Mouse (Mus musculus) heart, embryonic 11.5 days (tissue): ENCODE results near the gene Ppm1h. TPM values are rescaled to one million over a fixed set of nuclear protein-coding genes. Genes with fewer than 3 reads are reported as not detected.
A peak's percentile ranks its signal among the peaks of the same experiment; 100 is the strongest.

Source experiments
- ATAC-seq: fragments of 200-750 bp; cut with Nextera tagmentation; replicated peaks from 2 replicates; pipeline ENCODE4 v1.8.0; 2017; ENCODE audit warnings: moderate library complexity; ENCODE audit not compliant: insufficient number of reproducible peaks, low FRiP score, low TSS enrichment
- H3K27ac ChIP-seq: fragments of 300-500 bp; sonication (generic); 2 replicates; pipeline ENCODE4 v1.5.1; 2014; ENCODE audit warnings: mild to moderate bottlenecking, low read depth, low read length
- H3K27me3 ChIP-seq: fragments of 300-500 bp; sonication (generic); 2 replicates; pipeline ENCODE4 v1.6.1; 2014; ENCODE audit warnings: mild to moderate bottlenecking, low read length, mixed read lengths; ENCODE audit not compliant: control insufficient read depth, insufficient read depth
- H3K36me3 ChIP-seq: fragments of 300-500 bp; sonication (generic); 2 replicates; pipeline ENCODE4 v1.6.1; 2014; ENCODE audit warnings: mild to moderate bottlenecking, low read length, moderate library complexity, mixed read lengths; ENCODE audit not compliant: control insufficient read depth, insufficient read depth
- H3K4me1 ChIP-seq: fragments of 300-500 bp; sonication (generic); 2 replicates; pipeline ENCODE4 v1.6.1; 2014; ENCODE audit warnings: low read length; ENCODE audit not compliant: control insufficient read depth, insufficient read depth
- H3K4me2 ChIP-seq: fragments of 300-500 bp; sonication (generic); 2 replicates; pipeline ENCODE4 v1.6.1; 2014; ENCODE audit warnings: mild to moderate bottlenecking, moderate library complexity
- H3K4me3 ChIP-seq: fragments of 300-500 bp; sonication (generic); 2 replicates; pipeline ENCODE4 v1.5.1; 2014; ENCODE audit warnings: low read depth, low read length
- H3K9ac ChIP-seq: fragments of 300-500 bp; sonication (generic); 2 replicates; pipeline ENCODE4 v1.6.1; 2014; ENCODE audit warnings: mild to moderate bottlenecking, low read depth, low read length, moderate library complexity
- H3K9me3 ChIP-seq: fragments of 300-500 bp; sonication (generic); replicated peaks from 2 replicates; pipeline ENCODE4 v1.6.1; 2016; ENCODE audit warnings: low read length; ENCODE audit not compliant: control insufficient read depth
- WGBS: fragments of 180-500 bp; shearing (Covaris S2); extraction: QIAGEN DNeasy Blood & Tissue Kit; methylation state at CpG from one replicate; pipeline ENCODE4 v1.1.7; 2014; ENCODE audit not compliant: insufficient replicate concordance; 5-methylcytosine and 5-hydroxymethylcytosine counted together
- polyA plus RNA-seq: library from polyadenylated mRNA; unstranded; fragments of >200 nt; fragmentation: Nextera tagmentation; extraction: Ambion mirVana; gene quantifications from 2 replicates; pipeline ENCODE4 v1.2.1, GENCODE M21; 2014

Ppm1h gene
- 3.2 and 3.9 TPM in 2 replicates for polyA plus RNA-seq

DNA sequence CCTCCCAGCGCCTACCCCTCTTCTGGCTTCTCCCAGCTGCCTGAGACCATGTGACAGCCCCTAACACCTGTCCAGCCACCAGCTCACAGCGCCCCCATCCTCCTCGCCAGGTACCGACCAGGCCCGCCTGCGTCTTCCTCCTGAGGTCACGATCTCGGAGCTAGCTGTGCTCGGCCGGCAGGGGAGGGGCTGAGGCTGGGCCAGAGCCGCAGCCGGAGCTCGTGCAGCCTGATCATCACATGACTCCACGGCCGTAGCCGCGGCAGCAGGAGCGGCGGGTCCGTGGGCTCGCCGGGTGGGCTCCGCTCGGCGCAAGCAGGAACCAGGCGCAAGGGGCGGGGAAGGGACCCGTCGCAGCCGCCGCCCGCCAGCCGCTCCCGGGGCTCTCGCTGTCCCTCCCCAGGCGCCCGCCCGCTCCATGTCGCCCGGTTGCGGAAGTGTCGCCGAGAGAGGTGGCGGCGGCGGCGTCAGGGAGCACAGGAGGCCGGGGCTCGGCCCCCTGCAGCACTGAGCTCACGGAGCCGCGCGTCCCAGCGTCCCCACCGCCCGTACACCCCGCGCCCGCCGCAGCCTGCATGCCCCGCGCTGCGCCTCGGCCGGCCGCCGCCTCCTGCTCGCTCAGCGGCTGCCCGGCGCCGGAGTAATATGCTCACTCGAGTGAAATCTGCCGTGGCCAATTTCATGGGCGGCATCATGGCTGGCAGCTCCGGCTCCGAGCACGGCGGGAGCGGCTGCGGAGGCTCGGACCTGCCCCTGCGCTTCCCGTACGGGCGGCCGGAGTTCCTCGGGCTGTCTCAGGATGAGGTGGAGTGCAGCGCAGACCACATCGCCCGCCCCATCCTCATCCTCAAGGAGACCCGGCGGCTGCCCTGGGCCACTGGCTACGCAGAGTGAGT, at the start of gene Ppm1h:
Gene Ppm1h, plus strand, starts transcription at position 222 of the 896 bp plus-strand sequence.
- Histone ChIP-seq H3K4me3 (peak within 1 kb of the TSS; percentile 77), H3K4me1 (peaks cover 7% of the 10 kb centered on the region; the same call in 1 of the 2 replicates), H3K9me3 (no peaks in the 10 kb centered on the region), H3K9ac (peak within 1 kb of the TSS; percentile 80), H3K27me3 (peaks cover 8% of the 10 kb centered on the region; the same call in 1 of the 2 replicates), H3K4me2 (peak within 1 kb of the TSS; percentile 92), H3K27ac (no peak within 1 kb of the TSS), H3K36me3 (no peaks in the 10 kb centered on the region)
- ATAC-seq: peak; percentile 70
- under 1% methylated on average over 92 of the region's 94 CpGs for WGBS

- H3K4me3 ChIP-seq: no peak overlapping the region
- no peaks in the 10 kb centered on the region for H3K36me3 ChIP-seq
- H3K27ac ChIP-seq: no peak overlapping the region
- no peaks in the 10 kb centered on the region for H3K27me3 ChIP-seq
- no peak for ATAC-seq
- H3K4me2 ChIP-seq: no peak overlapping the region
- H3K4me1 ChIP-seq: no peaks in the 10 kb centered on the region
- 58% methylated on average over 4 of the region's 4 CpGs for WGBS
- no peak overlapping the region for H3K9ac ChIP-seq
- H3K9me3 ChIP-seq: no peaks in the 10 kb centered on the region
Measured at GRCm38 (mm10) chr10:122629003-122629402, 49.6 kb upstream of the Ppm1h start.

DNA sequence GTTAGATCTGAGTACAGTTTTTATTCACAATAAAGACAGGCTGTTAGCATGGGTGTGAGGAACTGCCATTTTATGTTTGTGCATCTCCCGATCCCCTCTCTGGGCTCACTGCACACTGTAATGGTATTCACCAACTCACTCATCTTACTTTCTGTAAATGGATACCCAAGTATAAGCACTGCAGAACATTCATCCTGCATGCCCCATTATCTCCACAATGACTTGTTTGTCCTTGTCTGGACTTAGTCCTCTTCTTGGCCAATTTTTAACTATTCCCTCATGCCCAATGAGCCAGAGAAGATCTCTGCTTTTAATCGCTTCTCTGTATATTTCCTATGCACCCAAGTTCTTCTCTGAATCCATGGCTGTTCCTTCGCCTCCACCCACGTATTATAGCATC, 38.7 kb upstream of the Ppm1h start:
- Histone ChIP-seq H3K9ac (no peak overlapping the region), H3K9me3 (no peaks in the 10 kb centered on the region), H3K27ac (no peak overlapping the region), H3K4me3 (no peak overlapping the region), H3K4me2 (no peak overlapping the region), H3K4me1 (no peaks in the 10 kb centered on the region), H3K27me3 (no peaks in the 10 kb centered on the region), H3K36me3 (no peaks in the 10 kb centered on the region)
- no peak for ATAC-seq
- WGBS: 87% methylated on average over 4 of the region's 4 CpGs

DNA sequence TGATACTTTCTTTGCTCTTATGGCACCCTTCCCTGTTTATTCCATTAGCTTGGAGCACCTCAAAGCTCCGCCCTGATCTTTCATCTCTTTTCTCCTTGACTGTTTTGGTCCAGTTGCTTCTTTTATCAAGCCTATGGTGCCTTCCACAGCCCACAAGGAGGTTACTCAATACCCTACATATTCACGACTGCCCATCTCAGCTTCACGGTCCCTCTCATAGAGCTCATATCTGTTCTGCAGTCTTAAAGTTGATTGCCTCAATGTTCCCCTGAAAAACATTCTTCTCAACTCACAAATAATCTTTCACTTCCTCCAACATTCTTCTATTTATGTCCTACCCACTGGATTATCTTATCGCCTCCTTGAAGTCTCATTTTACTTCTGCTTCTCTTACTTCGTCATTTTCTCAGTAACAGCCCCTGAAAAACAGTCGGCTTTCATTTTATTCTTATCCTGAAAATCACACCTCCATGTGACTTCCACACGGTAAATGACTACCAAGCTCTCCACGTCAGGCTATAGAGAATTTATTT, 37.2 kb upstream of the Ppm1h start:
- Histone ChIP-seq H3K4me3 (no peak overlapping the region), H3K36me3 (no peaks in the 10 kb centered on the region), H3K9ac (no peak overlapping the region), H3K4me1 (no peaks in the 10 kb centered on the region), H3K9me3 (no peaks in the 10 kb centered on the region), H3K27ac (no peak overlapping the region), H3K27me3 (no peaks in the 10 kb centered on the region), H3K4me2 (no peak overlapping the region)
- ATAC-seq: no peak
- WGBS: 75% methylated on average over 8 of the region's 8 CpGs

- Histone ChIP-seq H3K27ac (no peak overlapping the region), H3K36me3 (no peaks in the 10 kb centered on the region), H3K4me2 (no peak overlapping the region), H3K4me3 (no peak overlapping the region), H3K4me1 (no peaks in the 10 kb centered on the region), H3K9ac (no peak overlapping the region), H3K9me3 (no peaks in the 10 kb centered on the region), H3K27me3 (no peaks in the 10 kb centered on the region)
- WGBS: 85% methylated on average over 4 of the region's 4 CpGs
- no peak for ATAC-seq
Measured at GRCm38 (mm10) chr10:122642125-122642524, 36.4 kb upstream of the Ppm1h start.

DNA sequence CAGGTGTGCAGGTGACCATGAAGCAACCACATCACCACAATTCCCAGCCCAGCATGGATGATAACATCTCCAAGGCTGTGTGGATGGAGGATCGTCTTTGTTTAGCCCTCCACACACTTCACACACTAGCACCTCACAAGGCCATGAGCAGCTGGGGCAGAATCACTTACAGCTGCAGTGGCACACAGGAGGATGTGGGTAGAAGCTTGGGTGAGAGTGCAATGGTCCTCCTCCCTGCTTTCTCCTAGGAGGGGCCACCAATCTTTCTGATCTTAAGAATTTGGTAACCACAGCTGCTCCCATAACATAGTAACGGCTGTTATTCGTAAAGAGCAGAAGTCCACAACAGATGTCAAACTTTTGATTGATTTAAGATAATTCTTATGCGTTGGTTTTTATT, 26.6 kb upstream of the Ppm1h start:
- Histone ChIP-seq H3K4me2 (no peak overlapping the region), H3K27me3 (no peaks in the 10 kb centered on the region), H3K36me3 (no peaks in the 10 kb centered on the region), H3K4me1 (no peaks in the 10 kb centered on the region), H3K9ac (no peak overlapping the region), H3K4me3 (no peak overlapping the region), H3K27ac (no peak overlapping the region), H3K9me3 (no peaks in the 10 kb centered on the region)
- 78% methylated on average over 4 of the region's 4 CpGs for WGBS
- no peak for ATAC-seq

- no peaks in the 10 kb centered on the region for H3K4me1 ChIP-seq
- WGBS: 97% methylated on average over 1 of the region's 1 CpGs
- ATAC-seq: no peak
Measured at GRCm38 (mm10) chr10:122652578-122652977, 26.0 kb upstream of the Ppm1h start.

GRCm38 (mm10) chr10:122665652-122666051, 12.9 kb upstream of the Ppm1h start:
- 41% methylated on average over 1 of the region's 1 CpGs for WGBS

More at GRCm38 (mm10) chr10:122652578-122652977, 26.0 kb upstream of the Ppm1h start:
- Histone ChIP-seq H3K9me3 (no peaks in the 10 kb centered on the region), H3K27ac (no peak overlapping the region), H3K27me3 (no peaks in the 10 kb centered on the region), H3K9ac (no peak overlapping the region), H3K36me3 (no peaks in the 10 kb centered on the region), H3K4me3 (no peak overlapping the region), H3K4me2 (no peak overlapping the region)

More at GRCm38 (mm10) chr10:122665652-122666051, 12.9 kb upstream of the Ppm1h start:
- Histone ChIP-seq H3K36me3 (no peaks in the 10 kb centered on the region), H3K4me3 (no peak overlapping the region), H3K4me2 (no peak overlapping the region), H3K27ac (no peak overlapping the region), H3K27me3 (no peaks in the 10 kb centered on the region), H3K9me3 (no peaks in the 10 kb centered on the region), H3K9ac (no peak overlapping the region), H3K4me1 (no peaks in the 10 kb centered on the region)
- ATAC-seq: no peak
